Mouse (Mus musculus): ENCODE measurements around the gene Abcc8.

Gene Abcc8

DNA sequence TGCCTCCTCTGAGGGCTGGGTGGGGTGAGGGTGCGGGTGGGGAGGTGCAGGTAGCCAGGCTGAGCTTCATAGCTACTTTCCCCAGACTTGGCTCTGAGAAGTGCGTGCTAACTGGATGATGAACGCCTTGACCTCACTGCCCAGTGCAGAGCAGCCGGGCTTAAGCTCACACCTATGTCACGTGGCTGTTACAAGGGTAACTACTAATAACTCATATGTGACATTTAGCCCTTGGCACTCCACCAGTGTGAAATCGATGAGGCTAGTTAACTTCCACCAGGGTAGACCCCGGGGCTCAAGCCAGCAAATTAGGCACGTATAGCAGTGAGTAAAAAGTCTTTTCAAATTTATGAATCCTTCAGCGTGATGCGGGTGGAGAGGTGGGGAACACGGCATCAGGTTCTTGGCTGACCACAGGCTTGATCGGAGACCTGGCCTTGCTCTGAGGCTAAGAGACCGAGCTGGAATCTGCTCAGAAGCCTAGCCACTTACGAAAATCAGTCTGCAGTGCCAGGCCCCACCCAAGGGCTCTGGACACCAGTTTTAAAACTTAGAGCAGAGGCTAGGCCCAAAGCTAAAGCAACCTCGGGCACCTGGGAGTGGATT lies 68.5 kb downstream of the Abcc8 start:
- in situ Hi-C loops (cut with MboI, MseI), result loop anchor here in 1 of 2 experiments (25.0 kb wide), 1 partner anchor 1051 kb away; no protein-coding TSS in a partner anchor

DNA sequence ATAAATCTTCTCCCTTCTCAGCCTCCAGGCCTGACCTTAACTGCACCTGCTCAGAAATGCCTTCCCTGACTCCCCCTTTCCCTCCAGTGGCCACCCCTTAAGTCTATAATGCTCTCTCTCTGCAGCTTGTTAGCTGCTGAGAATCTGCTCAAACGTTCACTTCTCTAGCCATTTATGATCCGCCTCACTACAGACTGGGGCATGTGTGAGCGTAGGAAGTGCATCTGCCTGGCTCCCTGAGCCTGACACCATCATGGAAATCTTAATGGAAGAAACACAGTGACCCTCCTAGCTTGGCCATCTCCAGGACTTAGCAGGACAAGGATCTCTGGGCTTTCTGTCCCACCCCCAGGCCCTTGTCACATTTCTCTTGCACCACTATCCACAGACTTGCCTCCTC lies 69.8 kb downstream of the Abcc8 start:
- in situ Hi-C loops (cut with MboI, MseI), result loop anchor here in 1 of 2 experiments (25.0 kb wide), 1 partner anchor 1052 kb away; no protein-coding TSS in a partner anchor

DNA sequence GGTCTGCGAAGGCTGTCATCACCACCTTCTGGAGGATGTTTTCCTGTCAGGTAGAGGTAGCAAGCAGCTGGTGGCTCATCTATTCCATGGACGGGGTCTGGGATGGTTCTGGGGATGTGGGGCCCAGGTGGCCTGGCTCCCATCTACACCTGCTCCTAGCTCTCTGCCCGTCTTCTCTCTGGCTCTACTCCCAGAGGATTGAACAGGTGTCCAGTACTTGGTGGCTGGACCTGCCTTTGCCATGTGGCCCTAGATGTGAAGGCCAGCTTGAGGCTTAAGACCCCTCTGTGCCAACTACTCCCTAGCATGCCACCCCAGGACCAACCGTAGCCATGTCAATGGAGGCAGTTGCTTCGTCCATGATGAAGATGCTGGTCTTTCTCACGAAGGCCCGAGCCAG lies 74.3 kb downstream of the Abcc8 start:
- in situ Hi-C loops (cut with MboI, MseI), result loop anchor here (10.0 to 25.0 kb wide), 3 partner anchors 89 to 1057 kb away; no protein-coding TSS in a partner anchor

GRCm38 (mm10) chr7:46104256-46104915 lies 75.4 kb downstream of the Abcc8 start:
- in situ Hi-C loops (cut with MboI, MseI), result loop anchor here (10.0 to 25.0 kb wide), 3 partner anchors 90 to 1058 kb away; no protein-coding TSS in a partner anchor

GRCm38 (mm10) chr7:46103771-46104170 lies 76.1 kb downstream of the Abcc8 start:
- in situ Hi-C loops (cut with MboI, MseI), result loop anchor here (10.0 to 25.0 kb wide), 3 partner anchors 91 to 1059 kb away; no protein-coding TSS in a partner anchor

DNA sequence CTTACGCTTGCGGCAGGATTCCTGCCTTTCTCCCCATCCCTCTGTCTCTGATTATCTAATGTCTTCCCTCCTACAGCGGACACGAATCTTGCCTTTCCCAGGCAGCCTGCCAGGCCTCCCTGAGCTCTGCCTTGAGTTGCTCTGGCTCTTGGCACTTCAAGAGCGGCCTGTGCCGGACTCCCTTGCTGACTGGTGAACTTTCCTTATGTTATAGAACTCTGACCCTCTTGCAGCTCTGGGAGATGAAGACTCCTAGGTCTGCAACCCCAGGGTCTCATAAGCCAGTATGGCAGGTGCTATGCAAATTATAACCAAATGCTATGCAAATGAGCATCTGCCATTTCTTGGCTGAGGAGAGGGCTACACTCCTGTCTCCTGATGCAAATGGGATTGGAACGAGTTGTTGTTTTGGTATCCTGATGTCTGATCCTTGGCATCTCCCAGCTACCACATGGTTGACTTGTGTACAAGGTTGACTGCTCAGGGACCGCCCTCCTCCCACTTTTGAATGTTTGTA lies 76.7 kb downstream of the Abcc8 start:
- in situ Hi-C loops (cut with MboI, MseI), result loop anchor here (10.0 to 25.0 kb wide), 3 partner anchors 92 to 1059 kb away; no protein-coding TSS in a partner anchor

GRCm38 (mm10) chr7:46100563-46100962 lies 79.3 kb downstream of the Abcc8 start, which contains the start of gene Kcnj11:
Kcnj11 (minus strand) TSS chr7:46100764.
- in situ Hi-C loops (cut with MboI, MseI), result loop anchor here (10.0 to 25.0 kb wide), 3 partner anchors 94 to 1062 kb away; no protein-coding TSS in a partner anchor

- in situ Hi-C loops (cut with MboI, MseI), result loop anchor here (5.0 to 25.0 kb wide), 6 partner anchors 78 to 1063 kb away; no protein-coding TSS in a partner anchor
Measured at GRCm38 (mm10) chr7:46099682-46100081, 80.2 kb downstream of the Abcc8 start.

- in situ Hi-C loops (cut with MboI, MseI), result loop anchor here (5.0 kb wide), 3 partner anchors 78 to 128 kb away; no protein-coding TSS in a partner anchor
Measured at GRCm38 (mm10) chr7:46098919-46099286, 80.9 kb downstream of the Abcc8 start.

- in situ Hi-C loops (cut with MboI, MseI), result loop anchor here (5.0 kb wide), 3 partner anchors 79 to 129 kb away; no protein-coding TSS in a partner anchor
Measured at GRCm38 (mm10) chr7:46098221-46098918, 81.5 kb downstream of the Abcc8 start.

GRCm38 (mm10) chr7:46097319-46097783 lies 82.5 kb downstream of the Abcc8 start:
- in situ Hi-C loops (cut with MboI, MseI), result loop anchor here (5.0 kb wide), 3 partner anchors 80 to 130 kb away; no protein-coding TSS in a partner anchor

DNA sequence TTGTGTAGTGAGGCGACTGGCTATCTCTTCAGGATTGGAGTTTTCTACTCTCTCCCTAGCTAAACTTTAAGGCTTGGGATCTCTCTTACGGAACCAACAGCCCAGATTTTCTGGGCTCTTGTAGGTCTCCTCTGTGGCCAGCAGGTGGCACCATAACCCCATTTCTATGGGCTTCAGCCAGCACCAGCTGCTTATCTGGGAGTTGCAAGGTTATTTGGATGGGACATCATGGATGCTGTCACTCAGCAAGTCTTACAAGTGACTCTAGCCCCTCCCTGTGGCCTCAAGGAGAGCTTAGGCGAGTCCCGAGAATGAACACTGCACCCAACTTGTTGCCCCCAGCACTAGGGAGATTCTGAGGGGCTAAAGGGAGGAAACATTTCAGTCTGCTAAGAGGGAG lies 83.7 kb downstream of the Abcc8 start:
- in situ Hi-C loops (cut with MboI, MseI), result loop anchor here (5.0 kb wide), 3 partner anchors 81 to 131 kb away; no protein-coding TSS in a partner anchor

DNA sequence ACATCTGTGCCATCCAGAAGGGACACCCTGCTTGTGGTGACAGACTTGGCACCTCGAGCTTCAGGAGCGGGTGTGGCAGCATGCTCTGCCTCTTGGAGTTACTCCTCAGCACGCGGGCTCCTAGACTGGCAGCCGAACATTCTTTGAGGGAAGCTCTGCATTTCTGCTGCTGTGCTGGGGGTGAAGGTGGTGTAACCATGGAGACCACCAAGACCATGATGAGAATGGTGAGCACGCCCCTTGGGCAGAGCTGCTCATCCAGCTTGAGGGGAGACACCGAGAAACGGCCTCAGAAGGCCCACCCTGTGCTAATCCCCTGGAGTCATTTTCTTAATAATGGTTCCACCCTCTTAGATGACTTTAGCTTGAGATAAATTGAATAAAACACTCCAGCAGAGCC lies 87.0 kb downstream of the Abcc8 start:
- in situ Hi-C loops (cut with MboI, MseI), result no loop called here

DNA sequence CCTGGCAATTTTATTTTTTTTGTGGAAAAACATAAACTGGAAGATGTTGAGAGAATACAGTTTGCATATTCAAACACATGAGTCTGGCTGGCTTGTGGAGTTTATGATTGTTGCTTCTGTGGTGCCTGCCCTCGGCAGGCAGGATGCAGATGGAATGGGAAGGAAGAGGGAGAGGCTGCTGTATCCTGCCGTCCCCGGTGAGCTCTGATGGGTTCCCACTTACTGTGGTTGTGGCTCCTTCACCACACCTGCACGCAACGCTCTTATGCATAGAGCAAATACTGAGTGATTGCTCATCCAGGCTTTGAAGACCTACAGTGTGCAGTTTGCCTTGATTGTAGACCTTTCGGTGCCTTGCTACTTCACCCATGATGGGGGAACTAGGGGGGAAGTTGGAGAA lies 91.6 kb downstream of the Abcc8 start:
- in situ Hi-C loops (cut with MboI, MseI), result no loop called here

- in situ Hi-C loops (cut with MboI, MseI), result no loop called here
Measured at GRCm38 (mm10) chr7:46086378-46086777, 93.5 kb downstream of the Abcc8 start.

- in situ Hi-C loops (cut with MboI, MseI), result no loop called here
Measured at GRCm38 (mm10) chr7:46084839-46085513, 94.9 kb downstream of the Abcc8 start.

GRCm38 (mm10) chr7:46084024-46084423 lies 95.8 kb downstream of the Abcc8 start:
- in situ Hi-C loops (cut with MboI, MseI), result no loop called here

- in situ Hi-C loops (cut with MboI, MseI), result no loop called here
Measured at GRCm38 (mm10) chr7:46077675-46078074, 102.2 kb downstream of the Abcc8 start.

DNA sequence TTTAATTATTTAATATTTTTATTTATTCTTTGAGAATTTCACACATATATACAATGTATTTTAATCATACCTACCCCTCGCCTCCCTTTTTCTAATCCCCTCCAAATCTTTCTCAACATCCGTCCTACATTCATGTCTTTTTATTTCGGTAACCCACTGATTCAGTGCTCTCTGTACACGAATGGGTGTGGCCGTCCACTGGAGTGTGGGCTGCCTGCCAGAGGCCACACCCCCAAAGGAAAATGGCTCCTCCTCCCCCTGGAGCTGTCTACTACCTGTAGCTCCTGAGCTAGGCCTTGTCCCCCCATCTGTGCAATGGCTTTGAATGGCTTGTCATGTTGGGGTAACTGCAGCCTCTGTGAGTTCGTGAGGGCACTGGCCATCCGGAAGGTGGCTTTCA lies 103.0 kb downstream of the Abcc8 start:
- in situ Hi-C loops (cut with MboI, MseI), result no loop called here

- in situ Hi-C loops (cut with MboI, MseI), result no loop called here
Measured at GRCm38 (mm10) chr7:46068831-46069230, 111.0 kb downstream of the Abcc8 start.

- in situ Hi-C loops (cut with MboI, MseI), result no loop called here
Measured at GRCm38 (mm10) chr7:46063296-46063695, 116.5 kb downstream of the Abcc8 start.

All from T-helper 17 cell (primary cell).